Mouse (Mus musculus) hindbrain, embryonic 14.5 days (tissue): Measurements from ENCODE around the gene Mapk1ip1. TPM values are rescaled to one million over a fixed set of nuclear protein-coding genes. Genes with fewer than 3 reads are reported as not detected.
A peak's percentile ranks its signal among the peaks of the same experiment; 100 is the strongest.

Experiments used
- ATAC-seq: fragments of 200-750 bp; cut with Nextera tagmentation; 2 replicates; pipeline ENCODE4 v1.8.0; 2017; ENCODE audit warnings: moderate number of reproducible peaks, mild to moderate bottlenecking, moderate TSS enrichment, moderate library complexity; ENCODE audit not compliant: low FRiP score
- DNase-seq: peaks from one replicate; pipeline ENCODE4 v3.0.0-alpha.2; 2015; ENCODE audit warnings: low spot score
- H3K27ac ChIP-seq: fragments of 300-500 bp; sonication (generic); 2 replicates; pipeline ENCODE4 v1.5.1; 2014; ENCODE audit warnings: mild to moderate bottlenecking, moderate library complexity
- H3K27me3 ChIP-seq: fragments of 300-500 bp; sonication (generic); 2 replicates; pipeline ENCODE4 v1.6.1; 2014; ENCODE audit warnings: mild to moderate bottlenecking, low read length, mixed read lengths; ENCODE audit not compliant: control insufficient read depth, insufficient read depth
- H3K36me3 ChIP-seq: fragments of 300-500 bp; sonication (generic); replicated peaks from 2 replicates; pipeline ENCODE4 v1.6.1; 2014; ENCODE audit not compliant: control insufficient read depth, insufficient read depth
- H3K4me1 ChIP-seq: fragments of 300-500 bp; sonication (generic); replicated peaks from 2 replicates; pipeline ENCODE4 v1.6.1; 2014; ENCODE audit warnings: antibody characterized with exemption, low read length, mixed read lengths; ENCODE audit not compliant: control insufficient read depth, insufficient read depth
- H3K4me2 ChIP-seq: fragments of 300-500 bp; sonication (generic); replicated peaks from 2 replicates; pipeline ENCODE4 v1.6.1; 2014; ENCODE audit warnings: mild to moderate bottlenecking, moderate library complexity
- H3K4me3 ChIP-seq: fragments of 300-500 bp; sonication (generic); replicated peaks from 2 replicates; pipeline ENCODE4 v1.5.1; 2014; ENCODE audit warnings: mild to moderate bottlenecking, low read length
- H3K9ac ChIP-seq: fragments of 300-500 bp; sonication (generic); 2 replicates; pipeline ENCODE4 v1.6.1; 2014
- H3K9me3 ChIP-seq: fragments of 300-500 bp; sonication (generic); 2 replicates; pipeline ENCODE4 v1.6.1; 2016; ENCODE audit warnings: low read length; ENCODE audit not compliant: control insufficient read depth
- WGBS: fragments of 180-500 bp; shearing (Covaris S2); extraction: QIAGEN DNeasy Blood & Tissue Kit; methylation state at CpG from one replicate; pipeline ENCODE4 v1.1.7; 2014; 5-methylcytosine and 5-hydroxymethylcytosine counted together
- polyA plus RNA-seq: library from polyadenylated mRNA; unstranded; fragments of >200 nt; fragmentation: Nextera tagmentation; extraction: Ambion mirVana; gene quantifications from 2 replicates; pipeline ENCODE4 v1.2.1, GENCODE M21; 2014

Gene Mapk1ip1
- polyA plus RNA-seq, 1 experiment from 2014 or later: 32.7 TPM

DNA sequence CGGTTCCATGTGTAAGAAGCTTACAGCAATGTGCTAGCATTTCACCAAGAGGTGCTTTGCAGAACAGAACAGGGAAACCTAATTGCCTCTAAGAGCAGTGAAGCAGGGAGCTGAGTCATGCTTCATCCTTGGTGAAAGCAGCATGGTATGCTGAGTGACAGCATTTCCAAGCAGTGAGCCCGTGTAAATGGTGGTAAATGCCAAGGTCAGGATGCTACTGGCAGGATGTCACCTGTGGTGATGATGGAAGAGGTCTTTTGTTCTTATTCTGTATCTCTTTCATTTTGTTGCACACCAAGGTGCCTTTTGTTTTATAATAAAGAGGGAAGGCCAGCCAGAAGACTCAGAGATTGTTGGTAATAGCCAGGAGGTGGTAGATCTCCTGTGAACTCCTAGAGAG, 10.6 kb upstream of the Mapk1ip1 start:
- Histone ChIP-seq H3K4me1 (no peaks in the 10 kb centered on the region), H3K27ac (no peak overlapping the region), H3K9ac (no peak overlapping the region), H3K36me3 (peaks cover 50% of the 10 kb centered on the region), H3K27me3 (no peaks in the 10 kb centered on the region), H3K9me3 (no peaks in the 10 kb centered on the region), H3K4me2 (no peak overlapping the region), H3K4me3 (no peak overlapping the region)
- 51% methylated on average over 2 of the region's 2 CpGs for WGBS
- DNase-seq (no peak), ATAC-seq (no peak)

DNA sequence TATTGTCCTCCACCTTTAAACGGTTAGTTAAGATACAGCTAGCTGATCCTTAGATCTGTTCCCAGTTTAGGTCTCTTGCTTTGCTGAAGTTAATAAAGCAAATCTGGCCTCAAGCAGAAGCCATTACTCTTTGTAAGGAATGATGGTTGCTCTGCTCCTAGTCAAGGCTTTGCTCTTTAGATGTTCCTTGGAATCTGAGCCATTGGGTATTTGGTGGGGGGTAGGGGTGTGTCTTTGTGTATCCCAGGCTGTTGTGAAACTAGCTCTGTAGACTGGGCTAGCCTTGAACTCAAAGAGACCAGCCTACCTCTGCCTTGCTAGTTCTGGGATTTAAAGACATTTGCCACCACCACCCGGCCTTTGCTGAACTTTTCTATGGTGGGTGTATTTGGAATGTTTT, 8.1 kb upstream of the Mapk1ip1 start:
- H3K9me3 ChIP-seq: no peaks in the 10 kb centered on the region
- DNase-seq: no peak
- H3K4me2 ChIP-seq: no peak overlapping the region
- no peak overlapping the region for H3K27ac ChIP-seq
- no peak overlapping the region for H3K4me3 ChIP-seq
- H3K36me3 ChIP-seq: peaks cover 62% of the 10 kb centered on the region
- ATAC-seq: no peak
- H3K27me3 ChIP-seq: no peaks in the 10 kb centered on the region
- 93% methylated on average over 2 of the region's 2 CpGs for WGBS
- peaks cover 11% of the 10 kb centered on the region; the same call in 1 of the 2 replicates for H3K4me1 ChIP-seq
- no peak overlapping the region for H3K9ac ChIP-seq

DNA sequence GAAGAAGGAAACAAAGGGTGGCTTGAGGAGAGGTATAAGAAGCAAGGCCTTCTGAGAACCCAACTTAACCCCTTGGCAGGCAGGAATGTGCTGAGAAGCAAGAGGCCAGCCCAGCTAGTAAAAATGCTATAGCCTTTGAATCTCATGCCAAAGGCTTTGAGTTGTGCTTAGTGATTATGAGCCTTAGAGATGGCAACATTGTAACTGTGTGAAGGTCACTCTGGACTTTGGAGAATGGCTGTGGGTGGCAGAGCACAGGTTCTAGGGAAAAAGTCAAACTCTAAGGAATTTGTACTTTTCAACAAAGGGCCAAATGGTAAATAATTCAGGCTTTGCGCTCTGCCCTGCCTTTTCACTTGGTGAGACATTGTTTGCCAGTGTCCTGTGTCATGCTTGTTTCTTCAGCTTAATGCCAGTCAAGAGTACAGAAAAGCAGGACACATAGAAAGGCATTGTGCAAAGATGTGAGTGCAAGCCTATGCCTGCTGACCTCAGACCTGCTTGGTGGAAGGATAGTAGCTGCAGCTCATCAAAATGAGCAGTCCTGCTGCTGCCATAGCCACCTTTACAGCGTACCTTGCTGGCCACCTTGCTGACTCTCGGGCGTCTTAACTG, 7.5 kb upstream of the Mapk1ip1 start:
- 98% methylated on average over 4 of the region's 4 CpGs for whole genome bisulfite sequencing
- no peak for ATAC-seq
- DNase-seq: no peak
- H3K4me2 ChIP-seq: no peak overlapping the region
- H3K36me3 ChIP-seq: peaks cover 62% of the 10 kb centered on the region
- no peaks in the 10 kb centered on the region for H3K27me3 ChIP-seq
- no peak overlapping the region for H3K9ac ChIP-seq
- no peak overlapping the region for H3K27ac ChIP-seq
- no peaks in the 10 kb centered on the region for H3K9me3 ChIP-seq
- no peak overlapping the region for H3K4me3 ChIP-seq
- peaks cover 15% of the 10 kb centered on the region; the same call in 1 of the 2 replicates for H3K4me1 ChIP-seq

DNA sequence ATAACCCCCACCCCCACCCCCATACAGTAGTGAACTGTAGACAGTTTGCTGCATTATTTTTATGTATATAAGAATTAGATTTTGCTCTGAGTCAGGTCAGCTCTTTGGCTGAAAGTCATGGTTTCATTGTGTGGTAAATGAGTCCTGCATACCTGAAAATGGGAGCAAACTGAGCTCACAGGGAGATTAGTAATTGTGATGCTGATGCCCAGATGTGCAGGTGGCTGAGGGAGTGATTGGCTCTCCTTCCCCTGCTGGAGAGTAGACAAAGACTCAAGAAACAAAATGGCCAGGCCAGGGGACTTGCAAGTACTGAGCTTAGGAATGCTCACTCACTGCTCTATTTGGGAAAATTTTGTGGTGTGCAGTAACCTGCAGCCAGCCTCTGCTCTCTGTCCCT, 4.0 kb upstream of the Mapk1ip1 start:
- peaks cover 53% of the 10 kb centered on the region for H3K36me3 ChIP-seq
- DNase-seq (no peak), ATAC-seq (no peak)
- H3K4me2 ChIP-seq: no peak overlapping the region
- H3K9me3 ChIP-seq: no peaks in the 10 kb centered on the region
- no peak overlapping the region for H3K9ac ChIP-seq
- H3K4me3 ChIP-seq: no peak overlapping the region
- H3K27ac ChIP-seq: no peak overlapping the region
- H3K4me1 ChIP-seq: peaks cover 33% of the 10 kb centered on the region
- no peaks in the 10 kb centered on the region for H3K27me3 ChIP-seq

DNA sequence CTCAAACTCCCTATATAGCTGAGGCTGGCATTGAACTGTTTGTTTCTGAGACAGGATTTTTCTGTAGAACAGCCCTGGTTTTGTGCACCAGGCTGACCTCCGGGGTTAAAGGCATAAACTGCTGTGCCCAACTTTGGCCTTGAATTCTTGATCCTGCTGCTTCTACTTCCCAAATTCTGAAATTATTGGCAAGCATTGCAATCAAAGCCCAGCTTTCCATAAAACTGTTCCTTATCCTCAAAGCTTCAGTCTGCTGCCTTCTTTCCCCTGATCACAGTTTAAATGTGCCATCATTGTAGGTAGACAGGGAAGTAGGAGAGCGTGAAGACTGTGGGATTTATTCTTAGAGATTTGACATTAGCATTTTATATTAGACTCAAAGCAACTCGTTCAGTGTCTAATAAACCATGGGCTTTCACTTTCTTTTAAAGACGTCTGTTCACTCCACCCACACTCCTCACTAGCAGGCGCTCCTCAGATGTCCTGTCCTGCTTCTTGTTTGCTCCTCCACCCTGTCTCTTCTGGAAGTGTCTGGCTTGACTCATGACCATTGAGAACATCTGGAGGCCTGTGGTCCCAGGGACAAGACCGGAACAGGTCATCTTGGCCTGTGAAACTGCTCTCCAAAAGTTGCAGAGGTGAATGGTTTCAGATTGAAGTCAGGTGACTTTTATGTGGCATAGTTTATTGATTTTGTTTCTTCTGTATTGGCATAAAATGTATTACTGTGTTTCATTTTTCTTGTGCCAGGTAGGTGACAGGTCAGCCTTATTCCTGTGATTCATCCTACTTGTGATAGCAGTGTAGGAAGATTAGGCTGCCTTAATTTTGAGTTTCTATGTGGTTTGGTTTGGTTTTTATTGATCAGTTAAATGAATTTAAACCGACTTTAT, 2.2 kb upstream of the Mapk1ip1 start:
- H3K9ac ChIP-seq: peak overlapping the region; percentile 96
- 82% methylated on average over 7 of the region's 7 CpGs for WGBS

DNA sequence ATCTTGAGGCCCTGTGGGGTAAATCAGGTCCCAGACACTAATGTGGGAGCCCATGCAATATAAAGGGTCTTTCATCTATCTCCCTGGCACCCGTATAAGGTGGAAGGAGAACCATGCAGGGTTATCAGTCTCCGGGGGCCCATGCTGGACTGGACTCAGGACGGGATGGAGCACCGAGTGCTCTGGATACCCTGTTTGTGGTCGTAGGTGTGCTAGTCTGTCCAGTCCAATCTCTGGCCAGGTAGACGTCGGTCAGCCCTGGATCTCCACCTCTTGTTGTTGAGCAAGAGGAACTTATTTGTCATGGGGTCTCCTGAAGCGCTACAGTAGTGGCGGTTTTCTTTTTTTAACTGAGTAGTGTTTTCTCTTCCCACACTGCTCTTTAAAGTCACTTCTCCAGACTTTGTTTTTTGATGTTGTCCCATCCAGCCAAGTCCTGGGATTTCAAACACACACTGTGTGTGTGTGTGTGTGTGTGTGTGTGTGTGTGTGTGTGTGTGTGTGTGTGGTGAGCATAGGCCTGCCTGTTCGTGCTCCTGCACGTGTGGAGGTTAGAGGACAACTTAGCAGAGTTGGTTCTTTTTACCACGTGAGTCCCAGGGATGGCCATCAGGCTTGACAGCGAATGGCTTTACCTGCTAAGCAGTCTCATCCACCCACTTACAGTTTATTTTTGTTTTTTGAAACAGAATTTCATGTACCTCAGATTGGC, 1.4 kb upstream of the Mapk1ip1 start:
- H3K27me3 ChIP-seq: no peaks in the 10 kb centered on the region
- H3K9ac ChIP-seq: peak overlapping the region; percentile 96
- 46% methylated on average over 13 of the region's 13 CpGs for WGBS
- ATAC-seq: no peak
- H3K4me2 ChIP-seq: peak overlapping the region; percentile 74
- H3K4me1 ChIP-seq: peaks cover 59% of the 10 kb centered on the region
- peaks cover 27% of the 10 kb centered on the region for H3K36me3 ChIP-seq
- H3K27ac ChIP-seq: peak overlapping the region; percentile 96; the same call in 1 of the 2 replicates
- H3K4me3 ChIP-seq: peak overlapping the region; percentile 99
- no peak for DNase-seq
- no peaks in the 10 kb centered on the region for H3K9me3 ChIP-seq

More for the DNA sequence above, 2.2 kb upstream of the Mapk1ip1 start:
- ATAC-seq (no peak), DNase-seq (no peak)
- Histone ChIP-seq H3K4me3 (peak overlapping the region; percentile 99), H3K36me3 (peaks cover 36% of the 10 kb centered on the region), H3K9me3 (no peaks in the 10 kb centered on the region), H3K27ac (no peak overlapping the region), H3K27me3 (no peaks in the 10 kb centered on the region), H3K4me1 (peaks cover 51% of the 10 kb centered on the region), H3K4me2 (peak overlapping the region; percentile 74)

DNA sequence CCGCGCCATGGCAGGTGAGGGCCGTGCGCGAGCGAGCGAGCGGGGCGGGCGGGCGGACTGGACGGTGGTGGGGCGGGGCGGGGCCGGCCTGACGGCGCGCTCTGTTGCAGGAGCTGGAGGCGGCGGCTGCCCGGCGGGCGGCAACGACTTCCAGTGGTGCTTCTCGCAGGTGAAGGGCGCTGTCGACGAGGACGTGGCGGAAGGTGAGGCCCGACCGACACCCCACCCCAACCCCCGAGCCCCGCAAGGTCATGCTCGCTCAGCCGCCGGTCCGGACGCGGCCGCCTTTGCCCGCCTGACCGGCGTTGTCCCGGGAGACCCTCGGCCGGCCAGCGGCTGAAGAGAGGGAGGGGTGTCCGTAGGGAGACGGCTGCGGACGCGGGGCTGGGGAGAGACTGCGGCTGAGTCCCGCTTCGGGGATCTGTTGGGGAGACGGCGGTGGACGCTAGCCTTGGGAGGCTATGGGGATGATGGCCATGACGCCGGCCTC, 474 bp upstream of the Mapk1ip1 start:
- DNase-seq (no peak), ATAC-seq (peak; percentile 78)
- Histone ChIP-seq H3K4me3 (peak overlapping the region; percentile 99), H3K36me3 (peaks cover 18% of the 10 kb centered on the region), H3K27ac (peak overlapping the region; percentile 96), H3K9me3 (no peaks in the 10 kb centered on the region), H3K27me3 (no peaks in the 10 kb centered on the region), H3K4me2 (peak overlapping the region; percentile 74), H3K9ac (peak overlapping the region; percentile 96), H3K4me1 (peaks cover 64% of the 10 kb centered on the region)
- WGBS: under 1% methylated on average over 52 of the region's 61 CpGs

DNA sequence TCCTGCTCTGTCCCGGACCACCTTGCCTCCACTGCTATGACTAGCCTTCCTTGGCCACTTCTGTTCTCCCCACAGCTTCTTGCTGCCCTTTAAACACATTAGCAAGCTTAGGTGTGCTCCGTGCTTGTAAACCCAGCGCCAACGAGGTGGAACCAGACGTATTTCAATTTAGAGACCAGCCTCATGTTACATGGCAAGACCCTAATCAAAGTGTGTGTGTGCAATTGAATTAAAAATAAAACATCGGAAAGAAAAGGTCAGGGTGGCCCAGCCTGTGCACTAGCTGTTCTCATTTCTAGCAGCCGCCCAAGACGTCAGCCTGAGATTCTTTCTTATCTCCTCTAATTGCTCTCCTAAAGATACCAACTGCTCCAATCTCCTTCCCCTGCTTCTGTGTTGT, 962 bp downstream of the Mapk1ip1 start:
- H3K4me3 ChIP-seq: peak overlapping the region; percentile 99
- peaks cover 6% of the 10 kb centered on the region; the same call in 1 of the 2 replicates for H3K36me3 ChIP-seq
- H3K27me3 ChIP-seq: no peaks in the 10 kb centered on the region
- peaks cover 58% of the 10 kb centered on the region for H3K4me1 ChIP-seq
- peak overlapping the region; percentile 96 for H3K9ac ChIP-seq
- DNase-seq: no peak
- 50% methylated on average over 8 of the region's 8 CpGs for WGBS
- H3K27ac ChIP-seq: peak overlapping the region; percentile 51
- H3K9me3 ChIP-seq: no peaks in the 10 kb centered on the region
- H3K4me2 ChIP-seq: peak overlapping the region; percentile 70
- ATAC-seq: no peak

DNA sequence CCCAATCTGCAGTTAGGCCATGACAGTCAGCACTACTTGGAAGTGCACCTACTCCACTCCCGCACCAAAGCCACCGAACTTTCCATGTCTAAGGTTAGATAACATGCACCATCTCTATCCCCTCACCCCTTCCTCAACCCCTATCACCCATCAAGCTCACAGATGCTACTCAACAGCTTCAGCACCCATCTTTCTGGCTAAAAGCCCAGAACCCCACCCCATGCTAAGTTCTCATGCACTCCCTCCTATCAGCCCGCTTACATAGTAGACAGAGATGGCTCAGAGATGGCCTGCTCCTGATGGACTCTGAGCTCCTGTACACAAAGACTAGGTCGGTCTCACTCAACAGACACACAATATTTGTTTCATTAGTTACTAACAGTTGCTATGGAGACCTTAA, 2.7 kb downstream of the Mapk1ip1 start:
- H3K27ac ChIP-seq: no peak overlapping the region
- ATAC-seq: no peak
- no peaks in the 10 kb centered on the region for H3K27me3 ChIP-seq

More for the DNA sequence above, 2.7 kb downstream of the Mapk1ip1 start:
- Histone ChIP-seq H3K4me2 (peak overlapping the region; percentile 70), H3K9me3 (no peaks in the 10 kb centered on the region), H3K4me1 (peaks cover 47% of the 10 kb centered on the region), H3K36me3 (no peaks in the 10 kb centered on the region; the same call in 1 of the 2 replicates), H3K9ac (no peak overlapping the region), H3K4me3 (no peak overlapping the region)
- 94% methylated on average over 4 of the region's 4 CpGs for WGBS
- no peak for DNase-seq
